Mouse (Mus musculus): ENCODE measurements around the gene Itgb2. TPM values are rescaled to one million over a fixed set of nuclear protein-coding genes. Genes with fewer than 3 reads are reported as not detected.

The Itgb2 gene
- polyA plus RNA-seq, 1 experiment from 2014 or later, result 0.67 TPM

GRCm38 (mm10) chr10:77539320-77539945 is 9.4 kb downstream of the Itgb2 start:
- no peak overlapping the region for H3K9ac ChIP-seq (ENCODE audit: low read length)
- ATAC-seq (no peak), DNase-seq (ENCODE audit: low spot score) (no peak)
- no peaks in the 10 kb centered on the region for H3K27me3 ChIP-seq (replicated peaks; ENCODE audit: control insufficient read depth, insufficient read depth, low read length)
- no peak overlapping the region for H3K27ac ChIP-seq (ENCODE audit: low read depth, low read length)
- no peaks in the 10 kb centered on the region for H3K4me1 ChIP-seq (ENCODE audit: control insufficient read depth, insufficient read depth, low read length)
- H3K9me3 ChIP-seq (replicated peaks; ENCODE audit: control insufficient read depth, low read length), result no peaks in the 10 kb centered on the region
- no peak overlapping the region for H3K4me2 ChIP-seq (ENCODE audit: low read length)
- H3K4me3 ChIP-seq (ENCODE audit: low read depth, low read length), result no peak overlapping the region
- H3K36me3 ChIP-seq (ENCODE audit: control insufficient read depth, insufficient read depth, low read length), result no peaks in the 10 kb centered on the region
- 85% methylated on average over 7 of the region's 7 CpGs for WGBS

DNA sequence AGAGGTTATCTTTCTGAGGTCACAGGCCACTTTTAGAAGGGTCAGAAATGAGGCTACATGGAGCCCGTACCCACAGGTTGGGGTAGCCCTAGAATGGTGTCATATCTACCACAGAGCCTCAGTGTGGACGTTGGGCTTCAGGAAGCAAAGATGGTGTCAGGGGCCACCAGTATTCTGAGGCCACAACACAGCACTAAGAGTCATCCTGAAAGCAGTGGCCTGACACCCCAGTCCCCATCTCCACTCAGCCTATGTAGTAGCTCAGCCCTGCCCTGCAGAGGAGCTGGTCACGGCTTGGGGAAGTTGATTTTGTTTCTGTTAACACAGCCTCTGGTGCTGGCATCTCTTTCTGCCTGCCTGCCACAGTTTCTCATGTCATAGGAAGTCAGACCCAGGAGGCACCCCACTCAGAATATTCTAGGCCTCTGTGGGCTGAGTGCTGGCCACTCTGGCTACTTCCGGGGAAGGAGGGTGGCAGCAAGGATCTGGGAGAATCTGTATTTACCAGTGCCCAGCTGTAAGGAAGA is 10.6 kb downstream of the Itgb2 start:
- DNase-seq (ENCODE audit: low spot score) (no peak), ATAC-seq (no peak)
- H3K4me2 ChIP-seq (ENCODE audit: low read length), result no peak overlapping the region
- H3K4me3 ChIP-seq (ENCODE audit: low read depth, low read length), result no peak overlapping the region
- no peak overlapping the region for H3K27ac ChIP-seq (ENCODE audit: low read depth, low read length)
- WGBS, result 90% methylated on average over 4 of the region's 4 CpGs
- H3K9me3 ChIP-seq (replicated peaks; ENCODE audit: control insufficient read depth, low read length), result no peaks in the 10 kb centered on the region
- H3K9ac ChIP-seq (ENCODE audit: low read length), result no peak overlapping the region
- no peaks in the 10 kb centered on the region for H3K36me3 ChIP-seq (ENCODE audit: control insufficient read depth, insufficient read depth, low read length)
- H3K27me3 ChIP-seq (replicated peaks; ENCODE audit: control insufficient read depth, insufficient read depth, low read length), result no peaks in the 10 kb centered on the region
- H3K4me1 ChIP-seq (ENCODE audit: control insufficient read depth, insufficient read depth, low read length), result no peaks in the 10 kb centered on the region

DNA sequence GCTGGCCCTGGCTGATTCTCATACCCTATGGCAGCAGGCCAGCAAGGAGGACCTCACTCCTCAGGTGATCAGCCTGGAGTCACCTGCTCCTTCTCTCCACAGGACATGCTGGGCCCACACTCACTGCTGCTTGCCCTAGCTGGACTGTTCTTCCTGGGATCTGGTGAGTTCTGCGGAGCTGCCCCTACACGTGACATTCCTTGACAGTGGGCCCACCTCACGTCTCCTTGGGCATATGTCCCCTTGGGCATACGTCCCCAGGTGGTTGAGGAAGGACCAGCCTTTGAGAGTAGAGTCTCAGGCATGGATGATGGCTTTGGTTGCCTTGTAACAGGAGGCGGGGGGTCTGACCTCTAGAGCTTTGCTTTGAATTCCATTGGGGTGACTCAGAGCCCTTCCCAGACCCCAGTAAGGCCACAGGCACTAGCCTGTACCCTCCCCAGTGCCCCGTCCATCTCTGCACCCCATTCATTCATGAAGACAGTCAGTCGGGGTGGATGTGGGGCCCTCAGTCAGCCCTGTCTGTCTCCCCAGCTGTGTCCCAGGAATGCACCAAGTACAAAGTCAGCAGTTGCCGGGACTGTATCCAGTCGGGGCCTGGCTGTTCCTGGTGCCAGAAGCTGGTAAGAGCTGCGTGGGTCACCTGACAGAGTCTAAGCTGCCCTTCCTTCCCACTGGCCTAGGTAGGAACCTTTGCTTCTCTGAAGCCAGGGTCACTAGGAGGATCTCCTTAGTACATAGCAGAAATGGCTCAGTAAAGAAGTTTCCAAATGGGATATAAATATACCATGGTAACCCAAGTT is 12.0 kb downstream of the Itgb2 start:
- no peaks in the 10 kb centered on the region for H3K27me3 ChIP-seq (replicated peaks; ENCODE audit: control insufficient read depth, insufficient read depth, low read length)
- DNase-seq (ENCODE audit: low spot score) (no peak), ATAC-seq (no peak)
- H3K9ac ChIP-seq (ENCODE audit: low read length), result no peak overlapping the region
- H3K9me3 ChIP-seq (replicated peaks; ENCODE audit: control insufficient read depth, low read length), result no peaks in the 10 kb centered on the region
- no peak overlapping the region for H3K4me2 ChIP-seq (ENCODE audit: low read length)
- no peak overlapping the region for H3K27ac ChIP-seq (ENCODE audit: low read depth, low read length)
- 77% methylated on average over 10 of the region's 10 CpGs for WGBS
- H3K4me3 ChIP-seq (ENCODE audit: low read depth, low read length), result no peak overlapping the region
- no peaks in the 10 kb centered on the region for H3K36me3 ChIP-seq (ENCODE audit: control insufficient read depth, insufficient read depth, low read length)
- H3K4me1 ChIP-seq (ENCODE audit: control insufficient read depth, insufficient read depth, low read length), result no peaks in the 10 kb centered on the region

- 37% methylated on average over 7 of the region's 7 CpGs for WGBS
- no peaks in the 10 kb centered on the region for H3K36me3 ChIP-seq (ENCODE audit: control insufficient read depth, insufficient read depth, low read length)
- H3K9me3 ChIP-seq (replicated peaks; ENCODE audit: control insufficient read depth, low read length), result no peaks in the 10 kb centered on the region
- no peak overlapping the region for H3K4me2 ChIP-seq (ENCODE audit: low read length)
- H3K27ac ChIP-seq (ENCODE audit: low read depth, low read length), result no peak overlapping the region
- ATAC-seq, result no peak
- H3K9ac ChIP-seq (ENCODE audit: low read length), result no peak overlapping the region
- H3K27me3 ChIP-seq (replicated peaks; ENCODE audit: control insufficient read depth, insufficient read depth, low read length), result no peaks in the 10 kb centered on the region
- H3K4me1 ChIP-seq (ENCODE audit: control insufficient read depth, insufficient read depth, low read length), result no peaks in the 10 kb centered on the region
- DNase-seq (ENCODE audit: low spot score), result peak; percentile 38
- H3K4me3 ChIP-seq (ENCODE audit: low read depth, low read length), result no peak overlapping the region
Observed at GRCm38 (mm10) chr10:77543226-77543625, 13.2 kb downstream of the Itgb2 start.

GRCm38 (mm10) chr10:77544916-77545315 is 14.9 kb downstream of the Itgb2 start:
- no peak overlapping the region for H3K4me2 ChIP-seq (ENCODE audit: low read length)
- ATAC-seq (no peak), DNase-seq (ENCODE audit: low spot score) (no peak)
- no peaks in the 10 kb centered on the region for H3K4me1 ChIP-seq (ENCODE audit: control insufficient read depth, insufficient read depth, low read length)
- H3K27me3 ChIP-seq (replicated peaks; ENCODE audit: control insufficient read depth, insufficient read depth, low read length), result no peaks in the 10 kb centered on the region
- no peaks in the 10 kb centered on the region for H3K9me3 ChIP-seq (replicated peaks; ENCODE audit: control insufficient read depth, low read length)
- no peak overlapping the region for H3K27ac ChIP-seq (ENCODE audit: low read depth, low read length)
- no peaks in the 10 kb centered on the region for H3K36me3 ChIP-seq (ENCODE audit: control insufficient read depth, insufficient read depth, low read length)
- no peak overlapping the region for H3K9ac ChIP-seq (ENCODE audit: low read length)
- H3K4me3 ChIP-seq (ENCODE audit: low read depth, low read length), result no peak overlapping the region
- WGBS, result 74% methylated on average over 5 of the region's 5 CpGs

DNA sequence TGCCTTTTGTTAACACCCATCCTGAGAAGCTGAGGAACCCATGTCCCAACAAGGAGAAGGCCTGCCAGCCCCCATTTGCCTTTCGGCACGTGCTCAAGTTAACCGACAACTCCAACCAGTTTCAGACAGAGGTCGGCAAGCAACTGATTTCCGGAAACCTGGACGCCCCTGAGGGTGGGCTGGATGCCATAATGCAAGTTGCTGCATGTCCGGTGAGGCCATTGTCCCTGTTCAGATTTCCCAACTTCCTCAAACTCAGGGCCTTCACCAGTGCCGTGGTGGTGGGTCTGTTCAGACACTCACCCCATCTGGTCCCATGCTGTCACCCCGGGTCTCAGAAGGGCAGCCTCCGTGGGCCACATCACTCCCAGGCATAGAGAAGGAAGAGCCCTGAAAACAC is 18.5 kb downstream of the Itgb2 start:
- no peak for ATAC-seq
- 85% methylated on average over 10 of the region's 10 CpGs for WGBS
- Histone ChIP-seq H3K9me3 (replicated peaks; ENCODE audit: control insufficient read depth, low read length) (no peaks in the 10 kb centered on the region), H3K27ac (ENCODE audit: low read depth, low read length) (no peak overlapping the region), H3K9ac (ENCODE audit: low read length) (no peak overlapping the region), H3K36me3 (ENCODE audit: control insufficient read depth, insufficient read depth, low read length) (no peaks in the 10 kb centered on the region), H3K4me1 (ENCODE audit: control insufficient read depth, insufficient read depth, low read length) (no peaks in the 10 kb centered on the region), H3K27me3 (replicated peaks; ENCODE audit: control insufficient read depth, insufficient read depth, low read length) (no peaks in the 10 kb centered on the region), H3K4me2 (ENCODE audit: low read length) (no peak overlapping the region), H3K4me3 (ENCODE audit: low read depth, low read length) (no peak overlapping the region)
- DNase-seq (ENCODE audit: low spot score), result no peak

- DNase-seq (ENCODE audit: low spot score), result no peak
- no peak for ATAC-seq
- Histone ChIP-seq H3K27ac (ENCODE audit: low read depth, low read length) (no peak overlapping the region), H3K9ac (ENCODE audit: low read length) (no peak overlapping the region), H3K36me3 (ENCODE audit: control insufficient read depth, insufficient read depth, low read length) (no peaks in the 10 kb centered on the region), H3K4me2 (ENCODE audit: low read length) (no peak overlapping the region), H3K27me3 (replicated peaks; ENCODE audit: control insufficient read depth, insufficient read depth, low read length) (no peaks in the 10 kb centered on the region), H3K4me3 (ENCODE audit: low read depth, low read length) (no peak overlapping the region), H3K9me3 (replicated peaks; ENCODE audit: control insufficient read depth, low read length) (no peaks in the 10 kb centered on the region), H3K4me1 (ENCODE audit: control insufficient read depth, insufficient read depth, low read length) (no peaks in the 10 kb centered on the region)
- whole genome bisulfite sequencing, result 72% methylated on average over 11 of the region's 11 CpGs
Observed at GRCm38 (mm10) chr10:77550874-77551273, 20.8 kb downstream of the Itgb2 start.

GRCm38 (mm10) chr10:77552162-77552561 is 22.1 kb downstream of the Itgb2 start:
- H3K9me3 ChIP-seq (replicated peaks; ENCODE audit: control insufficient read depth, low read length), result no peaks in the 10 kb centered on the region
- no peaks in the 10 kb centered on the region for H3K27me3 ChIP-seq (replicated peaks; ENCODE audit: control insufficient read depth, insufficient read depth, low read length)
- no peak for ATAC-seq
- H3K4me3 ChIP-seq (ENCODE audit: low read depth, low read length), result no peak overlapping the region
- H3K9ac ChIP-seq (ENCODE audit: low read length), result no peak overlapping the region
- no peak overlapping the region for H3K27ac ChIP-seq (ENCODE audit: low read depth, low read length)
- 88% methylated on average over 5 of the region's 5 CpGs for WGBS
- no peaks in the 10 kb centered on the region for H3K36me3 ChIP-seq (ENCODE audit: control insufficient read depth, insufficient read depth, low read length)
- H3K4me2 ChIP-seq (ENCODE audit: low read length), result no peak overlapping the region
- DNase-seq (ENCODE audit: low spot score), result no peak
- no peaks in the 10 kb centered on the region for H3K4me1 ChIP-seq (ENCODE audit: control insufficient read depth, insufficient read depth, low read length)

- WGBS, result 82% methylated on average over 4 of the region's 4 CpGs
- no peaks in the 10 kb centered on the region for H3K4me1 ChIP-seq (ENCODE audit: control insufficient read depth, insufficient read depth, low read length)
- H3K4me3 ChIP-seq (ENCODE audit: low read depth, low read length), result no peak overlapping the region
- H3K9me3 ChIP-seq (replicated peaks; ENCODE audit: control insufficient read depth, low read length), result no peaks in the 10 kb centered on the region
- no peak for ATAC-seq
- H3K36me3 ChIP-seq (ENCODE audit: control insufficient read depth, insufficient read depth, low read length), result no peaks in the 10 kb centered on the region
- H3K27me3 ChIP-seq (replicated peaks; ENCODE audit: control insufficient read depth, insufficient read depth, low read length), result no peaks in the 10 kb centered on the region
- H3K4me2 ChIP-seq (ENCODE audit: low read length), result no peak overlapping the region
- no peak for DNase-seq (ENCODE audit: low spot score)
- no peak overlapping the region for H3K9ac ChIP-seq (ENCODE audit: low read length)
- H3K27ac ChIP-seq (ENCODE audit: low read depth, low read length), result no peak overlapping the region
Observed at GRCm38 (mm10) chr10:77553285-77553684, 23.2 kb downstream of the Itgb2 start.
